Mouse (Mus musculus) liver, postnatal 0 days (tissue): ENCODE results near the gene Coq8b.

Experiments used
- CTCF ChIP-seq: sonication (generic); IDR thresholded peaks from 2 replicates; pipeline ENCODE4 v1.5.1; 2016; ENCODE audit warnings: antibody characterized with exemption, low read depth
- EP300 ChIP-seq: IDR thresholded peaks from 2 replicates; pipeline ENCODE4 v1.6.1; 2016; ENCODE audit warnings: antibody characterized with exemption, low read depth, mild to moderate bottlenecking

- TF ChIP-seq CTCF (no peak), EP300 (no peak)
Measured at GRCm38 (mm10) chr7:27274916-27275315, 42.1 kb downstream of the Coq8b start.
